Mouse (Mus musculus): Measurements from ENCODE around the gene Ubiad1.

DNA sequence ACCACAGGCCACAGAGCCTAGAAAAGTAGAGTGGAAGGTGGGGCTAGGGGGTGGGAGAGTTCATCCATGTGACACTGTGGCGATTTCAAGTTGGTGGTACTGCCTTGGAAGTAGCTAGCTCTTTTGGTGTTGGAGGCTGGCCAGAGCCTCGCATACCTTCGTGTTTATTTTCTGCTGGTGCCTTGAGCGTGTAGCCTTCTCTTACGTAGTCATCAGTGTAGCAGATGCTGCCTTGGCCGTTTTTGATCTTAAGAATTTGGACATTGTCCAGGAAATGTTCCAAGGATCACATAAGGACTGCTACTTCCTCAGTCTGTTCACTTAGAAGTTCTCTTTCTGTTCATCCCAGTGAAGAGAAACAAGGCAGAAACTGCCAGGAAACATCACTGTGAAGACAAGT, 45.9 kb upstream of the Ubiad1 start:
- no peak for TF ChIP-seq CTCF (IDR thresholded peaks at IDR 0.05; ENCODE audit: low read depth, low read length)
- no peak for TF ChIP-seq TAL1 (conservative IDR thresholded peaks at IDR 0.05; ENCODE audit: low read depth, low read length)
- TF ChIP-seq GATA2 (IDR thresholded peaks at IDR 0.05; ENCODE audit: borderline replicate concordance, low read depth, low read length): no peak

All from G1E (cell line).